Mouse (Mus musculus) megakaryocyte, embryonic 14.5 days (primary cell): Measurements from ENCODE around the gene Pld5.

Experiments
- FLI1 ChIP-seq: IDR thresholded peaks from 2 replicates; pipeline ENCODE4 v1.6.1; 2012; ENCODE audit warnings: low read length, inconsistent platforms, mixed read lengths
- GATA1 ChIP-seq: IDR thresholded peaks from 3 replicates; pipeline ENCODE4 v1.6.1; 2012; ENCODE audit warnings: mixed read lengths, low read length, inconsistent platforms, borderline replicate concordance

GRCm38 (mm10) chr1:176089382-176089781, 185.7 kb downstream of the Pld5 start:
- TF ChIP-seq GATA1: no peak
- no peak for TF ChIP-seq FLI1
